Comparison of ENCODE assay signal across 9 mouse cellular contexts in the genomic region with DNA sequence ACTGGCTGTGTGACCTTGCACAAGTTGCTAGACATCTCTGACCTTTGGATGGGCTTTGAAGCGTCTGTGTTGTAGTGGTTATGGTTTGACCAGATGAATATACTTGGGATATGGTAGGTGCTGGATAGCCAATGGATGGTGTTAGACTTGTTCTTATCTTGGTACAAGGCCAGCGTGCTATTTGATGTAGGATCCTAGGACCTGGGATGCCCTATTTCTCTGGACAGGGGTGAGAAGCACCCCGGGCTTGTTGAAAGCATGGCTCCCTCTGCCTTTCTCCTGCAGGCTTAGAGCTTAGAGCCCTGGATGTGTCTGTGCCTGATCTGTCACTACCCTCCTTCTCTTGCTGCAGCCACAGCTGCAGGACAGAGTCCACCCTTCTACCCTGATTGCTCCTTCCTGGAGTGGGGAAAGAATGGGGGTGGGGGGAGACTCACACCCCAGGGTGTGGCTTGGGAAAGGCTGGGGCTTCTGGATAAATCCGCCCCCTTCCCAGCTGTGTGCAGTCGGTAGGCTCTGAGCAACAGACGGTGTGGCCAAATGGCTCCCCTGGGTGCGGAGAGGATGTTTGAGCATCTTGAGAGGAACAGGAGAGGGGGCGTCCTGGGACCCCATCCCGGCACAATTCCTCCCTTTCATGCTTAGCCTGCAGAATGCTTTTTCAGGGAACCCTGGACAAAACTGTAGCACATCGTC. TPM values are rescaled to one million over a fixed set of nuclear protein-coding genes. Genes with fewer than 3 reads are reported as not detected.
DNase-seq lines count a peak whose midpoint lies in the region; ATAC-seq and TF ChIP-seq lines count a peak whose summit lies in the region.
"Had no signal": no experiment of that assay in that cellular context is flagged by ENCODE, and none has a peak within 500 bp of the region (broad histone marks: within the 10 kb centered on the region; RNA-seq: fewer than 3 reads in every experiment).

No protein-coding gene starts in this region.

- no peak overlapping the region for H3K4me3 ChIP-seq in midbrain, embryonic 11.5 days (ENCODE audit: low read depth, low read length)
- no peak overlapping the region for H3K4me3 ChIP-seq in midbrain, embryonic 13.5 days (replicated peaks)
- H3K4me3 ChIP-seq in forebrain, embryonic 14.5 days (ENCODE audit: low read depth, low read length), result no peak overlapping the region
- no peak overlapping the region for H3K4me3 ChIP-seq in neural tube, embryonic 13.5 days
- H3K4me3 ChIP-seq in cerebellum, adult 2 months (replicated peaks; ENCODE audit: insufficient read depth, low read depth, low read length), result no peak overlapping the region

- TF ChIP-seq CTCF in cerebellum, adult 2 months (IDR thresholded peaks at IDR 0.05; ENCODE audit: borderline replicate concordance, insufficient read depth, low read depth, low read length), result no peak

- H3K4me2 ChIP-seq in midbrain, embryonic 11.5 days, result no peak overlapping the region
- H3K4me2 ChIP-seq in midbrain, embryonic 13.5 days (replicated peaks), result no peak overlapping the region; the same call in 1 of the 2 replicates
- H3K4me2 ChIP-seq in forebrain, embryonic 14.5 days (ENCODE audit: low read length), result 0 out of 2 replicates have a peak overlapping the region, but pooled peaks have one; percentile 4
- H3K4me2 ChIP-seq in neural tube, embryonic 13.5 days, result peak overlapping the region; percentile 39

- H3K27ac ChIP-seq in midbrain, embryonic 11.5 days (ENCODE audit: low read depth, low read length), result no peak overlapping the region
- H3K27ac ChIP-seq in midbrain, embryonic 13.5 days, result no peak overlapping the region
- no peak overlapping the region for H3K27ac ChIP-seq in forebrain, embryonic 14.5 days (ENCODE audit: low read depth, low read length)
- H3K27ac ChIP-seq in neural tube, embryonic 13.5 days (replicated peaks), result peak overlapping the region; percentile 15
- no peak overlapping the region for H3K27ac ChIP-seq in cerebellum, adult 2 months (ENCODE audit: insufficient read depth, low read length)

- ATAC-seq in midbrain, embryonic 11.5 days (ENCODE audit: low FRiP score), result no peak
- no peak for ATAC-seq in midbrain, embryonic 13.5 days
- no peak for ATAC-seq in forebrain, embryonic 14.5 days
- 0 out of 2 replicates have a peak, but pooled peaks have one; percentile 6 for ATAC-seq in neural tube, embryonic 13.5 days (ENCODE audit: low read depth)

- H3K9me3 ChIP-seq in midbrain, embryonic 11.5 days (ENCODE audit: control insufficient read depth, low read length), result no peaks in the 10 kb centered on the region
- H3K9me3 ChIP-seq in midbrain, embryonic 13.5 days, result no peaks in the 10 kb centered on the region
- H3K9me3 ChIP-seq in forebrain, embryonic 14.5 days (replicated peaks; ENCODE audit: control insufficient read depth, low read length), result no peaks in the 10 kb centered on the region
- H3K9me3 ChIP-seq in neural tube, embryonic 13.5 days, result no peaks in the 10 kb centered on the region

- H3K4me1 ChIP-seq in midbrain, embryonic 11.5 days (ENCODE audit: control insufficient read depth, insufficient read depth, low read length), result peaks cover 25% of the 10 kb centered on the region
- H3K4me1 ChIP-seq in midbrain, embryonic 13.5 days (replicated peaks), result peaks cover 42% of the 10 kb centered on the region
- H3K4me1 ChIP-seq in forebrain, embryonic 14.5 days (ENCODE audit: control insufficient read depth, insufficient read depth, low read length), result peaks cover 11% of the 10 kb centered on the region; the same call in 1 of the 2 replicates
- H3K4me1 ChIP-seq in neural tube, embryonic 13.5 days (replicated peaks), result peaks cover 71% of the 10 kb centered on the region
- no peaks in the 10 kb centered on the region for H3K4me1 ChIP-seq in cerebellum, adult 2 months (ENCODE audit: control insufficient read depth, insufficient read depth, low read length)

- H3K27me3 ChIP-seq in midbrain, embryonic 11.5 days (ENCODE audit: control insufficient read depth, insufficient read depth, low read length), result no peaks in the 10 kb centered on the region
- peaks cover 10% of the 10 kb centered on the region; the same call in 1 of the 2 replicates for H3K27me3 ChIP-seq in midbrain, embryonic 13.5 days
- H3K27me3 ChIP-seq in forebrain, embryonic 14.5 days (replicated peaks; ENCODE audit: control insufficient read depth, insufficient read depth, low read length), result no peaks in the 10 kb centered on the region
- H3K27me3 ChIP-seq in neural tube, embryonic 13.5 days, result peaks cover 10% of the 10 kb centered on the region
- no peaks in the 10 kb centered on the region for H3K27me3 ChIP-seq in cerebellum, adult 2 months (ENCODE audit: control insufficient read depth, insufficient read depth, low read length)

- 37% methylated on average over 10 of the region's 10 CpGs for WGBS in midbrain, embryonic 11.5 days
- 40% methylated on average over 10 of the region's 10 CpGs for WGBS in midbrain, embryonic 13.5 days
- 39% methylated on average over 10 of the region's 10 CpGs for WGBS in forebrain, embryonic 14.5 days
- 31% methylated on average over 10 of the region's 10 CpGs for WGBS in neural tube, embryonic 13.5 days
- WGBS in cerebellum, adult 2 months, result 37% methylated on average over 10 of the region's 10 CpGs

- TF ChIP-seq POLR2A in cerebellum, adult 2 months (IDR thresholded peaks at IDR 0.05; ENCODE audit: borderline replicate concordance, insufficient read depth, low read length), result no peak

- DNase-seq in midbrain, embryonic 11.5 days (ENCODE audit: low spot score, missing footprints), result peak; percentile 90
- DNase-seq in forebrain, embryonic 14.5 days (ENCODE audit: low spot score), result no peak
- peak; percentile 85 for DNase-seq in heart, postnatal 14 days
- DNase-seq in layer of hippocampus, postnatal 36 days, result peak; percentile 40 to 48
- DNase-seq in cerebellum, adult 2 months, result no peak
- no peak for DNase-seq in thymus, postnatal 36 days

- H3K36me3 ChIP-seq in midbrain, embryonic 11.5 days (ENCODE audit: control insufficient read depth, insufficient read depth, low read length), result no peaks in the 10 kb centered on the region
- H3K36me3 ChIP-seq in midbrain, embryonic 13.5 days, result no peaks in the 10 kb centered on the region
- H3K36me3 ChIP-seq in forebrain, embryonic 14.5 days (ENCODE audit: control insufficient read depth, insufficient read depth, low read length), result no peaks in the 10 kb centered on the region
- H3K36me3 ChIP-seq in neural tube, embryonic 13.5 days, result no peaks in the 10 kb centered on the region

- no peak overlapping the region for H3K9ac ChIP-seq in midbrain, embryonic 11.5 days (ENCODE audit: low read length)
- no peak overlapping the region for H3K9ac ChIP-seq in midbrain, embryonic 13.5 days (replicated peaks)
- H3K9ac ChIP-seq in forebrain, embryonic 14.5 days (ENCODE audit: low read length), result no peak overlapping the region
- H3K9ac ChIP-seq in neural tube, embryonic 13.5 days, result peak overlapping the region; percentile 56

- intact Hi-C loops in heart, postnatal 14 days (cut with DNase I), result no loop called here

RNA-seq across cellular contexts. Expression of gene Hspg2, which starts 7.6 kb away (rescaled TPM):
- polyA plus RNA-seq in midbrain, embryonic 11.5 days (2014; fragmentation: Nextera tagmentation; extraction: Ambion mirVana), result 9.6 and 11.2 TPM in 2 replicates
- 4.2 and 5.0 TPM in 2 replicates for polyA plus RNA-seq in midbrain, embryonic 13.5 days (2015; fragmentation: Nextera tagmentation; extraction: Ambion mirVana)
- 4.0 and 4.7 TPM in 2 replicates for polyA plus RNA-seq in forebrain, embryonic 14.5 days (2014; fragmentation: Nextera tagmentation; extraction: Ambion mirVana)
- total RNA-seq in heart, postnatal 14 days (2021), result 100 to 1,000 TPM; 436 to 447 TPM
- total RNA-seq in layer of hippocampus, postnatal 36 days (2021), result 1 to 10 TPM; 6.4 to 7.3 TPM
- polyA plus RNA-seq in neural tube, embryonic 13.5 days (2015; fragmentation: Nextera tagmentation; extraction: Ambion mirVana), result 8.6 and 9.6 TPM in 2 replicates
- polyA plus RNA-seq in cerebellum, adult 2 months (2012; rRNA removed), result 2.8 and 3.1 TPM in 2 replicates

RNA-seq across cellular contexts. Expression of gene 1700013G24Rik, which starts 23.1 kb away (rescaled TPM):
- polyA plus RNA-seq in midbrain, embryonic 11.5 days (2014; fragmentation: Nextera tagmentation; extraction: Ambion mirVana), result not detected in 2 replicates
- not detected in 2 replicates for polyA plus RNA-seq in midbrain, embryonic 13.5 days (2015; fragmentation: Nextera tagmentation; extraction: Ambion mirVana)
- polyA plus RNA-seq in forebrain, embryonic 14.5 days (2014; fragmentation: Nextera tagmentation; extraction: Ambion mirVana), result not detected in 2 replicates
- not detected for total RNA-seq in heart, postnatal 14 days (2021)
- not detected for total RNA-seq in layer of hippocampus, postnatal 36 days (2021)
- not detected in 2 replicates for polyA plus RNA-seq in neural tube, embryonic 13.5 days (2015; fragmentation: Nextera tagmentation; extraction: Ambion mirVana)
- not detected in 2 replicates for polyA plus RNA-seq in cerebellum, adult 2 months (2012; rRNA removed)
- total RNA-seq: left cerebral cortex, postnatal 10 days had no signal

RNA-seq across cellular contexts. Expression of gene Cela3b, which starts 45.9 kb away (rescaled TPM):
- polyA plus RNA-seq in midbrain, embryonic 11.5 days (2014; fragmentation: Nextera tagmentation; extraction: Ambion mirVana), result not detected in 2 replicates
- polyA plus RNA-seq in midbrain, embryonic 13.5 days (2015; fragmentation: Nextera tagmentation; extraction: Ambion mirVana), result not detected in 2 replicates
- polyA plus RNA-seq in forebrain, embryonic 14.5 days (2014; fragmentation: Nextera tagmentation; extraction: Ambion mirVana), result not detected in 2 replicates
- total RNA-seq in heart, postnatal 14 days (2021), result not detected
- total RNA-seq in layer of hippocampus, postnatal 36 days (2021), result not detected
- polyA plus RNA-seq in neural tube, embryonic 13.5 days (2015; fragmentation: Nextera tagmentation; extraction: Ambion mirVana), result not detected in 2 replicates
- not detected in 2 replicates for polyA plus RNA-seq in cerebellum, adult 2 months (2012; rRNA removed)
- total RNA-seq: left cerebral cortex, postnatal 10 days had no signal

Comparison
In these comparisons a context has a peak if more than half of its experiments do, and no peak if none do; other contexts are left out.
1. DNase-seq: peak in midbrain, embryonic 11.5 days (single experiment), heart, postnatal 14 days (2 of 2) and layer of hippocampus, postnatal 36 days (2 of 2); none in forebrain, embryonic 14.5 days (single experiment), cerebellum, adult 2 months (0 of 2) and thymus, postnatal 36 days (0 of 2).
2. H3K4me2 ChIP-seq: peak in forebrain, embryonic 14.5 days (single experiment) and neural tube, embryonic 13.5 days (single experiment); none in midbrain, embryonic 11.5 days (single experiment) and midbrain, embryonic 13.5 days (single experiment).